In the genomic region with DNA sequence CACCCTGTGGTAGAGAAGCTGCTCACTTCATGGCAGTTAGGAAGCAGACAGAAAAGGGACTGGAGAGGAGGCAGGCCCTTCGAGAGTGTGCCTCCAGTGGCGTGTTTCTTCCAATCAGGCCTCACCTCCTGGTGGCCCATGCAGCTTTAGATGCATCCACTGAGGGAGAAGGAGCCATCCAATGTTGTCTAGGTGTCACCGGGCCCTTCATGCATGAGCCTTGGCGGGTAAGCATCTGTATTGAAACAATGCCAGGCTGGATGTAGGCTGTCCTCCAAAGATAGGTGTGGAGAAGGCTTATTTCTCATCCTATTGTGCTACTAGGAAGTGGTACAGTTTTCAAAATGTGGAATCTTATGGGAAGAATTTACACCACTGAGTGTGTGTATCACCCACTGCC, we compare ENCODE assay signal across 17 mouse cellular contexts.
"Had no signal": no experiment of that assay in that cellular context is flagged by ENCODE, and none has a peak within 500 bp of the region (broad histone marks: within the 10 kb centered on the region; RNA-seq: fewer than 3 reads in every experiment).

No protein-coding gene starts in this region.

- H3K4me1 ChIP-seq: lung, embryonic 15.5 days; megakaryocyte, embryonic 14.5 days; neural tube, embryonic 12.5 days; stomach, embryonic 15.5 days had no signal

- H3K9me3 ChIP-seq: lung, embryonic 15.5 days; megakaryocyte, embryonic 14.5 days; midbrain, embryonic 13.5 days; midbrain, embryonic 15.5 days; neural tube, embryonic 12.5 days; stomach, embryonic 15.5 days had no signal

- H3K9ac ChIP-seq: lung, embryonic 15.5 days; midbrain, embryonic 13.5 days; midbrain, embryonic 15.5 days; neural tube, embryonic 12.5 days; stomach, embryonic 15.5 days had no signal

- H3K27ac ChIP-seq: lung, embryonic 15.5 days; macrophage; midbrain, embryonic 13.5 days; midbrain, embryonic 15.5 days; neural tube, embryonic 12.5 days; stomach, embryonic 15.5 days; stomach, postnatal 0 days had no signal

- ATAC-seq: lung, postnatal 0 days; midbrain, embryonic 13.5 days; midbrain, embryonic 15.5 days had no signal

- H3K36me3 ChIP-seq: lung, embryonic 15.5 days; midbrain, embryonic 13.5 days; midbrain, embryonic 15.5 days; neural tube, embryonic 12.5 days; stomach, embryonic 15.5 days had no signal

- DNase-seq: lung, adult 2 months; lung, postnatal 14 days; lung, postnatal 36 days; right cerebral cortex, postnatal 14 days; thymus, adult 2 months; thymus, postnatal 25 days; thymus, postnatal 4 days had no signal

- H3K4me3 ChIP-seq: lung, embryonic 15.5 days; megakaryocyte, embryonic 14.5 days; midbrain, embryonic 13.5 days; midbrain, embryonic 15.5 days; neural tube, embryonic 12.5 days; stomach, embryonic 15.5 days had no signal

- H3K27me3 ChIP-seq: lung, embryonic 15.5 days; midbrain, embryonic 13.5 days; midbrain, embryonic 15.5 days; stomach, embryonic 15.5 days had no signal

- H3K4me2 ChIP-seq: lung, embryonic 15.5 days; midbrain, embryonic 11.5 days; midbrain, embryonic 13.5 days; midbrain, embryonic 15.5 days; neural tube, embryonic 12.5 days; stomach, embryonic 15.5 days had no signal
